Mouse (Mus musculus) embryonic stem cell, embryonic (primary cell): ENCODE measurements around the gene Ttyh2.

Experiments used
- CTCF ChIA-PET, 4 experiments: fragments of 300-600 bp in 2 of 4; fragments of 350-600 bp in 2 of 4; sonication (Branson Sonifier 250); formaldehyde crosslinking; loops; one replicate each; lab custom pipeline; 2022; ENCODE audit warnings: inconsistent platforms in 2 of 4; lab: Charles Lee
- POLR2A ChIA-PET, 4 experiments: fragments of 300-600 bp in 2 of 4; fragments of 350-600 bp in 2 of 4; sonication (Branson Sonifier 250); formaldehyde crosslinking; loops; one replicate each; lab custom pipeline; 2022; ENCODE audit warnings: antibody characterized with exemption in 4 of 4, inconsistent platforms in 1 of 4; lab: Charles Lee

The Ttyh2 gene

GRCm38 (mm10) chr11:114699511-114699910 lies 24.3 kb downstream of the Ttyh2 start:
- ChIA-PET CTCF (interaction anchor here in 1 of 4 experiments (1.2 kb wide), 1 partner anchor 32 kb away, joined by 3 read pairs; the partner anchor contains the start of gene Rpl38), POLR2A (interaction anchor here in 2 of 4 experiments (0.7 to 5.2 kb wide), 12 partner anchors 9 to 38 kb away, joined by 3 to 37 read pairs (median 4); partner anchors contain the start of gene Rpl38 (in 1 of the 2))

DNA sequence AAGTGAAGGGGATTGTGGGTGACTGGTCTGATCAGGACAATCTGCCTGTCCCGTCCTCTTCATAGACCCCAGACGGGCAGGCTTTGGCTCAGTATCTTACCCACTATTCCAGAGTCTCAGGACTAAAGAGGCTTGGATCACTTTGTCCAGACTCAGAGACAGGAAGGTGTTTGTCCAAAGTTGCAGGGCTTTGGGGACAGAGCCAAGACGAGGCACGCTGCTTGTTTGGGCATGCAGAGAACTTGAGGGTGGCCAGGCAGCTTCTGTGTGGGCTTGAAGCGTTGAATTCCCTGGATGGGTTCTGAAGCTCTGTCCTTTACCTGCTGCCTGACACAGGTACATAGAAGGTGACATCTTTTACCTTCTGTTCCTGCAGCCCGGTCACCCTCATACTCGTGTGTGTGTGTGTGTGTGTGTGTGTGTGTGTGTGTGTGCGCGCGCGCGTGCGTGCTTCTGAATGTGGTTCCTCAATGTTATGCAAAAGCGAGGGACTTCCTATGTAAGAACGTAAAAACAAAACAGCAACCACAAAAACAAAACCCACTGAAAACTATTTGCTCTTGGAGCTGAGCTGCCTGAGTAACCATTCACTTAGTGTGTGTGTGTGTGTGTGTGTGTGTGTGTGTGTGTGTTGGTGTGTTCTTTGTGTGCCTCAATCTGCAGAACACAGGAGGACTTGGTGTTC lies 27.2 kb downstream of the Ttyh2 start:
- POLR2A ChIA-PET = interaction anchor here in 3 of 4 experiments (0.6 to 1.8 kb wide), 10 partner anchors 7 to 1231 kb away, joined by 3 to 7 read pairs (median 3); no protein-coding TSS in a partner anchor

GRCm38 (mm10) chr11:114702996-114703361 lies 27.7 kb downstream of the Ttyh2 start:
- CTCF ChIA-PET = interaction anchor here in 1 of 4 experiments (1.0 kb wide), 1 partner anchor 63 kb away, joined by 3 read pairs; no protein-coding TSS in a partner anchor

More for the DNA sequence above, 27.2 kb downstream of the Ttyh2 start:
- CTCF ChIA-PET = interaction anchor here in 1 of 4 experiments (1.0 kb wide), 1 partner anchor 63 kb away, joined by 3 read pairs; no protein-coding TSS in a partner anchor

DNA sequence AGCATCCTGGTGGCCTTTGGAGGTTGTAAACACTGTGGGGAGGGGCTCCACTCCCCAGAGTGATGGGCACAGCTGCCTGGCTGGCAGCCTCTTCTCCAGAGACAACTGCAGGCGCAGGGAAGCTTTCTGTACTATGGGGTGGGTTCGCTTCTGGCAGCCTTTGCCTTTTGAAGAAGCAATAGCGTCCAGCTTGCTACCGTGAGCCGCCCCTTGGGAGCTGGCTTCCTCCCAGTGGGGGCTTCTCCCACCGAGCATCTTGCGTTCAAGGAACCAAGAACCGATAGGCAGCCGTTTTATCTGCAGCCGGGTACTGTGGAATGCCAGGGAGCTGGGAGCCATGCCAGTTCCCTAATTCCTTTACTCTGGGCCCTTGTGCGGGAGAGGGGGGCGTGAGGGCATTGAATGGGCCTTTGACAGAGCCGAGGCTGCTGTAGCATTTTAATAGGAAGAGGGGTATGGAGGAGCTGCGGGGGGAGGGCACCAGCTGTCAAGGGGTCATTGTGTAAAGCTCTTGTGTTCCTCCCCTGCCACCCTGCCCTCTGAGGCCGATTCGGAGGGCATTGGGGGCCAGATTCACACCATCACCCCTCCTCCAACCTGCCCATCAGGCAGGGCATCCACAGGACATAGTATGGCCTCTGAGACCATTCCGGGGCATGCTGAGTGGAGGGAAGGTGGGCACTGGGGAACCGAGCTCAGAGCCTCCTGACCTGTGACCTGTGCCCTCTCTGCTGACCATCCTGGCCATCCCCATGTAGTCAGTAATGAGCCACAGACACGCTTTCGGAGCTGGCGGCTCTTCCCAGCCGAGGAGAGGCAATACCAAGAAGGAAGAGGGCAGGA lies 29.1 kb downstream of the Ttyh2 start:
- ChIA-PET POLR2A (interaction anchor here in 3 of 4 experiments (0.9 to 2.1 kb wide), 10 partner anchors 9 to 21 kb away, joined by 3 to 8 read pairs (median 4); no protein-coding TSS in a partner anchor), CTCF (interaction anchor here in 1 of 4 experiments (0.5 kb wide), 1 partner anchor 229 kb away, joined by 6 read pairs; no protein-coding TSS in a partner anchor)

More at GRCm38 (mm10) chr11:114702996-114703361, 27.7 kb downstream of the Ttyh2 start:
- POLR2A ChIA-PET = interaction anchor here (0.7 to 1.8 kb wide), 8 partner anchors 8 to 1231 kb away, joined by 3 to 7 read pairs (median 3); partner anchors contain the start of gene Rpl38 (in 1 of the 4)

DNA sequence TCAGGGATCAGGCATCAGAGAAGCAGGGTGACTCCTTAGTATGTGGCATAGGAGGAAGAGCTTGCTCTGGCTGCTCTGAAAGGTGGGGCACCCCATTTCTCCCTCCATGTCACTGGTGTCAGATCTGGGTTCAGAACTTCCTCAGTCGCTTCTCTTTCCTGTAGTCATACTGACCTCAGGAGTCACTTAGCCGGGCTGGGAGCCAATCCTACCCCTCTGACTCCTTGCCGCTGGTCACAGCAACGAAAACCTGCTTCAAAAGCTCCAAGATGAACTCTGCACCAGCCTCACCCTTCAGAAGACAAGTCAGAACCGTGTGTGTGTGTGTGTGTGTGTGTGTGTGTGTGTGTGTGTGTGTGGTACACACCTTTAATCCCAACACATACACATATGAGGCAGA lies 31.1 kb downstream of the Ttyh2 start:
- POLR2A ChIA-PET = interaction anchor here (0.6 to 1.9 kb wide), 9 partner anchors 9 to 42 kb away, joined by 3 to 11 read pairs (median 4); partner anchors contain the start of gene Dnaic2 (in 1 of the 4)
- CTCF ChIA-PET = interaction anchor here in 2 of 4 experiments (1.2 to 1.5 kb wide), 2 partner anchors 13 to 51 kb away, joined by 3 to 6 read pairs; no protein-coding TSS in a partner anchor

GRCm38 (mm10) chr11:114711393-114711792 lies 36.2 kb downstream of the Ttyh2 start:
- CTCF ChIA-PET = interaction anchor here in 2 of 4 experiments (0.6 kb wide), 2 partner anchors 27 to 36 kb away, joined by 3 read pairs; no protein-coding TSS in a partner anchor
- POLR2A ChIA-PET = interaction anchor here in 2 of 4 experiments (0.6 to 2.9 kb wide), 7 partner anchors 10 to 27 kb away, joined by 3 to 10 read pairs (median 3); partner anchors contain the start of gene Dnaic2 (in 1 of the 2)

GRCm38 (mm10) chr11:114711861-114712260 lies 36.6 kb downstream of the Ttyh2 start:
- POLR2A ChIA-PET = interaction anchor here in 2 of 4 experiments (0.6 to 2.9 kb wide), 8 partner anchors 9 to 67 kb away, joined by 3 to 13 read pairs (median 3); partner anchors contain the start of gene Dnaic2 (in 1 of the 2)

DNA sequence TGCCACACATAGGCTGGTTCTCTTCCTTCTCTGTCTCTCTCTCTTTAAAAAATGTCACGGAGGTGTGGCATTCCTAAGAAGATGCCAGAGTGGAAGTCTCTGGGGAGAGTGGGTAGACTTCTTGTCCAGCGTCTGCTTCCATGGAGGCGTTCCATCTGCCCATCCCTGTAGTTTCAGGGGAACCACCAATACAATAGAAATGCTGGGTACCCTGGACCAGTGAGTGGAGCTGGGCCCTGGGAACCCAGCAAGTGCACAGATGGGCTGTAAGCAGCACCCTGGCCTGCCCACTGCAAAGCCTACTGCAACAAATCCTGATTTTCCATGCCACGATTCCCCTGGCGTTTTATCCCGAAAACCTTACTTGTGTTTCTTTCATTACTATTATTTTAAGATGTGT lies 39.3 kb downstream of the Ttyh2 start:
- ChIA-PET CTCF (interaction anchor here in 1 of 4 experiments (1.6 kb wide), 1 partner anchor 77 kb away, joined by 4 read pairs; no protein-coding TSS in a partner anchor), POLR2A (interaction anchor here in 2 of 4 experiments (0.7 to 0.9 kb wide), 2 partner anchors 8 to 203 kb away, joined by 3 read pairs; no protein-coding TSS in a partner anchor)

More at GRCm38 (mm10) chr11:114711861-114712260, 36.6 kb downstream of the Ttyh2 start:
- CTCF ChIA-PET = interaction anchor here in 1 of 4 experiments (0.6 kb wide), 1 partner anchor 35 kb away, joined by 3 read pairs; no protein-coding TSS in a partner anchor

GRCm38 (mm10) chr11:114715531-114715930 lies 40.3 kb downstream of the Ttyh2 start:
- ChIA-PET POLR2A (interaction anchor here in 2 of 4 experiments (0.7 to 1.9 kb wide), 6 partner anchors 9 to 1735 kb away, joined by 3 to 9 read pairs (median 4); partner anchors contain the start of gene Dnaic2 (in 1 of the 2)), CTCF (interaction anchor here in 1 of 4 experiments (1.6 kb wide), 1 partner anchor 76 kb away, joined by 4 read pairs; no protein-coding TSS in a partner anchor)

DNA sequence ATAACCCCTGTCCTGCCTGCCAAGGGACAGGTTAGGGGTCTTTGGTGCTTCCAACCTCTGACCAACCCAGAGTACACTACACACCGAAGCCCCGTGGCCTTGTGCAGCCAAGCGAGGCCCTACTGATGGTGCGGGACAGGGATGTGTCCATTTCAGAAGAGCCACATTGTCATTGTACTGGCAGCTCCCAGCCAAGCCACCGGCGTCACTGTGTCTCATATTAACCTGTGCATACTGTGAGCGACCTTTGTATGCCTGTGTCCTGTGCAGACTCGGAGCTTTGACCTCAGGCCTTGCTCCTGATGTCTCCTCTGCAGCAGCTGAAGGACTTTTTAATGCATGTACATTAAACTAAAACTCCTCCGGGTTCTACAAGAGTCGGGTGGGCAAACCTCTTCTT lies 45.3 kb downstream of the Ttyh2 start:
- ChIA-PET CTCF (interaction anchor here (0.6 to 1.3 kb wide), 16 partner anchors 19 to 1881 kb away, joined by 3 to 15 read pairs (median 4); partner anchors contain the start of genes Cd300lb (in 1 of the 4) and Rpl38 (in 1 of the 4)), POLR2A (interaction anchor here in 3 of 4 experiments (0.5 to 4.1 kb wide), 11 partner anchors 9 to 537 kb away, joined by 3 to 24 read pairs (median 4); no protein-coding TSS in a partner anchor)

DNA sequence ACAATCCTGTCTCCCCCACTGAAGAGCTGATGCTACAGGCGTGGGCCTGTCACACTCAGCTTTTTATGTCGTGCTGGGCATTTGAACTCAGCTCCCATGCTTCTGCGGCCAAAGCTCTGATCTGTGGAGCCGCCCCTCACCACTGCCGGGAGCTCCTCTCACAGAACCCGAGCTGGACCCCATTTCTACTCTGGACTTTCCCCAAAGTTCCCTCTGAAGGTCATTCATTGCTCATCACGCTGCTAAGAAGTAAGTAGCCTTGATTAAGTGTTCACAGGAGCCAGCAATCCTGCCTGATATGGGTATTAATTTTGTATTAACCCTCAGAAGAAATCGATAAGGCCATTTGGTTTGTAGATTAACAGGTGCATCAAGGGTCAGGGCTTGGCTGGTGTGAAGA lies 47.2 kb downstream of the Ttyh2 start:
- POLR2A ChIA-PET = interaction anchor here in 3 of 4 experiments (0.6 to 4.1 kb wide), 16 partner anchors 10 to 108 kb away, joined by 3 to 28 read pairs (median 4); partner anchors contain the start of gene Ttyh2 (in 1 of the 3)
- CTCF ChIA-PET = interaction anchor here in 3 of 4 experiments (0.6 to 1.2 kb wide), 10 partner anchors 8 to 422 kb away, joined by 3 to 5 read pairs (median 3); partner anchors contain the start of gene Rpl38 (in 1 of the 3)

GRCm38 (mm10) chr11:114723030-114723429 lies 47.8 kb downstream of the Ttyh2 start:
- ChIA-PET CTCF (interaction anchor here in 2 of 4 experiments (0.6 to 1.1 kb wide), 4 partner anchors 29 to 67 kb away, joined by 3 to 4 read pairs (median 3); partner anchors contain the start of gene Rpl38 (in 1 of the 2)), POLR2A (interaction anchor here in 2 of 4 experiments (0.8 to 4.1 kb wide), 13 partner anchors 10 to 54 kb away, joined by 3 to 28 read pairs (median 4); partner anchors contain the start of gene Ttyh2 (in 1 of the 2))

- POLR2A ChIA-PET = interaction anchor here in 2 of 4 experiments (1.1 to 3.4 kb wide), 5 partner anchors 19 to 56 kb away, joined by 3 to 19 read pairs (median 3); no protein-coding TSS in a partner anchor
- CTCF ChIA-PET = interaction anchor here in 2 of 4 experiments (0.8 to 1.0 kb wide), 3 partner anchors 12 to 50 kb away, joined by 3 to 8 read pairs (median 3); no protein-coding TSS in a partner anchor
Measured at GRCm38 (mm10) chr11:114724787-114725590, 49.8 kb downstream of the Ttyh2 start.

- ChIA-PET CTCF (interaction anchor here in 3 of 4 experiments (0.6 to 1.5 kb wide), 10 partner anchors 9 to 185 kb away, joined by 3 to 8 read pairs (median 4); partner anchors contain the start of gene Rpl38 (in 1 of the 3)), POLR2A (interaction anchor here (0.6 to 3.4 kb wide), 25 partner anchors 9 to 375 kb away, joined by 3 to 19 read pairs (median 5); partner anchors contain the start of gene Rpl38 (in 1 of the 4))
Measured at GRCm38 (mm10) chr11:114726965-114727825, 52.0 kb downstream of the Ttyh2 start, which contains the start of gene Dnaic2. Gene Dnaic2, plus strand, starts transcription at chr11:114727408.
